Mouse (Mus musculus) right cerebral cortex, postnatal 14 days (tissue): Measurements from ENCODE around the gene Abcb1a.

Experiments
- DNase-seq: peaks from one replicate; pipeline ENCODE4 v3.0.0; 2022

Abcb1a gene

DNA sequence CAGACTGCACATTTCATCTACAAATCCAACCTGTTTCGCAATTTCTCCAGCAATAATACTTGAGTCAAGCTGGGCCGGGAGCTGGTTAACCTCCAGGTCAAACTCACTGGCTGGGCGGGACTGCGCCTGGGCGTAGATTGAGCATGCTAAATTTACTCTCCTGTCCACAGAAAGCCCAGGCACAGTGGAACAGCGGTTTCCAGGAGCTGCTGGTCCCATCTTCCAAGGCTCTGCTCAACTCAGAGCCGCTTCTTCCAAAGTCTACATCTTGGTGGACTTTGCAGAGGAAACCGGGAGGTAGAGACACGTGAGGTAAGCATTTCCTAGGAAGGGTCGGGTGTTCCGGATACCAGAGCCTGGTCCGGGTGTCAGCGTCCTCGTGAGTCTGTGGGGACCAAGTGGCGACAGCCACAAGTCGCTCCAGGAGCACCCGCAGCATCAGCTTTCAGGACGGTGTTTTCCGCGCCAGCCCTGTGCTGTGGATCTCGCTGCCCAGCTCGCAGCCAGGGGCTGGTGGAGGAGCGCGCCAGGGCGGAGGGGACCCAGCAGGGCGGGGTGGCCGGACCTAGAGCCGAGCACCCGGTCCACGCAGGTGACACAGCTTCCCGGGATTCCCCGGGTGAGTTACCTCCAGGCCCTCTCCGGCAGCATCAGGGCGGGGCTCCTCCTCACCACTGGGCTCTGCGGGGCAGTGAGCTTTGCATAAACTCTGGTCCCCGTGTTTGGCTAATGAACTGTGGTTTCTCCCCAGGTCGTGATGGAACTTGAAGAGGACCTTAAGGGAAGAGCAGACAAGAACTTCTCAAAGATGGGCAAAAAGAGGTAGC, at the start of gene Abcb1a:
Gene Abcb1a (plus strand): TSS at position 167 of the 827 bp plus-strand sequence.
- peak; percentile 24 for DNase-seq

GRCm38 (mm10) chr5:8622071-8622595, 37.7 kb upstream of the Abcb1a start:
- DNase-seq, result peak; percentile 61

- peak; percentile 93 for DNase-seq
Observed at GRCm38 (mm10) chr5:8622596-8623231, 37.2 kb upstream of the Abcb1a start, which contains the start of gene Rundc3b. Rundc3b (minus strand) TSS chr5:8622952.

DNA sequence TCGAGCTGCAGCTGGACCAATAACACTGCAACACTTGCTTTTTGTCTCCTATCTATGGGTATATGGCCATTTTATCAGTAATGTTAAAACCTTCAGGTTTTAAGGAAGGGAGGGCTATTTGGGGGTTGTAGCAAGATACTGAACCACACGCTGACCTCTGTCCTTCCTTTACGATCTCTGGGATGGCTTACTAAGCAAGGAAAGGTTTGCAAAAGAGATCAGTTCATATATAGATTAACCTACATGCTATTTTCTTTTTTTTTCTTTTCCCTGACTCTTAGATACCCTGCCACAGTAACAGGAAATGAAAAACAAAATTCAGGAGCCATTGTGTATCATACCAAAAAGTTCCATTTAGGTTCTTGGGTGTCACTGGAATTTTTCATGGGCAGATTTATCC, 27.0 kb upstream of the Abcb1a start:
- no peak for DNase-seq

- DNase-seq, result no peak
Observed at GRCm38 (mm10) chr5:8634489-8634975, 25.3 kb upstream of the Abcb1a start.

DNA sequence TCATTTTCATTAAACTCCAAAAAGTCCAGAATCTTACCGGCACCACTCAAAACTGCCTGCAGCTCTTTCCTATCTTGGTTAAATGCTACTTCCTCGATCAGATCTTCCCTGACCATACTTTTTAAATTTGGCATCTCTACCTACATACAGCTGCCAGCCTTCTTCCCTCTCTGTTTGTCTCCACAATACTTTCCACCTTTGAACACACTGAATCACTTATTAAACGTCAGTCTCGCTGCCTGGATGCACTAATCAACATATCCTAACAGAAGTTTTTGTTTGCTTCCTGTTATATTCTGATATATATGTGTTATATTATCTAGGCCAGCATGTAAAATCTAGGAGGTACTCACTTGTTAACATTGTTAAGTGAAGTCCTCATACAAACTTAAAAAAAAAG, 11.6 kb upstream of the Abcb1a start:
- DNase-seq, result no peak

DNA sequence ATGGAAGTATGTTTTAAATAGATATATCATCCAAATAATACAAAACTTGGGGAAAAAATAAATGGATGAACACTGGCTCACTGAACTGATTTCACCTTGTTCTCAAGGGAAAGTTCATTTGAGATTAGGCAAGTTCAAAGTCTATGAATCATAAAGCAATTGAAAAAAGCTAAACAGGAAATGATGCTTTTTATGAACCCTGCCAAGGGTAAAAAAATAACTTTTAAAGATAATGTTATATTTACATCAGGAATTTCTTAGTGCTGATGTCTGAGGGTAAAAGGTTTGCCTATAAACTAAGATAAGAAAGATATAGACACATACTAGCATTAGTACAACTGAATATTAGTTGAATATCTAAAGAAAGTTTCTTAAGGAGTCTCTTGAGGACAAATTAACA, 11.1 kb upstream of the Abcb1a start:
- DNase-seq, result no peak

DNA sequence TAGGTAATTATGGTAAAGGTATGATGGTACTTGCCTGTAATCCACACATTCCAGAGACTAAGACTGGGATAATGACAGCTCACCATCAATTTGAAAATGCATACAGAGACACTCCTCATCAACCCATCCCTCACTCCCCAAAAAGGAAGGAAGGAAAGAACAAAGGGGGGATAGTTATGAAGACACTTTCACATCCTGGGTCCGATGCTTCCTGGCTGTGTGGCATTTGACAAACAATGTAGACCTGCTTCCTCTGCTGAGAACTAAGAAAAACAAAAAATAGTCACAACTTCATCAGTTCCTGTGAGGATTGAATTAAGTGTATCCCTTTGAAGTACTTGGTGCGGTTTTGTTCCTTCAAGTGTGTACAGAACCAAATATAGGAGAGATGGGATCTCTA, 7.8 kb upstream of the Abcb1a start:
- DNase-seq, result no peak

DNA sequence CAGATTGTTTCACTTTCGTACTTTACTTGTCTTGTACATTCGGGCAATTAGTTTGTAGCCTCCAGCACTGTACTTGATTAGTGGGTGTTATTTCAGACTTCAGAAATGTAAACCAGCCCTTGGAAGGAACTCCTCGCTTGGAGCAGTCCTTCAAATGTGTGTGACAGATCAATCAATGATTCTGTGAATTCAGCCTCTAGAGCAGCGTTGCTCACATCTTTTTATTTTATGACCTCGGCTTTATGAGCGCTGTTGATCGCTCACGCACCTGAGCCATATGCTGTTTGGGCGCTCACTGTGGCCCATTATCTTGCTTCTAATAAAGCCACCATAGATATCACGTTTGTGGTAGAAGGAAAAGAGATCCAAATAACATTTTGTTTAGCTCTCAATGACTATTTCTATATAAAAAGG, 868 bp downstream of the Abcb1a start:
- DNase-seq, result no peak

GRCm38 (mm10) chr5:8664678-8665077, 4.8 kb downstream of the Abcb1a start:
- no peak for DNase-seq

GRCm38 (mm10) chr5:8667758-8668474, 8.0 kb downstream of the Abcb1a start:
- no peak for DNase-seq

- no peak for DNase-seq
Observed at GRCm38 (mm10) chr5:8669606-8670005, 9.7 kb downstream of the Abcb1a start.

DNA sequence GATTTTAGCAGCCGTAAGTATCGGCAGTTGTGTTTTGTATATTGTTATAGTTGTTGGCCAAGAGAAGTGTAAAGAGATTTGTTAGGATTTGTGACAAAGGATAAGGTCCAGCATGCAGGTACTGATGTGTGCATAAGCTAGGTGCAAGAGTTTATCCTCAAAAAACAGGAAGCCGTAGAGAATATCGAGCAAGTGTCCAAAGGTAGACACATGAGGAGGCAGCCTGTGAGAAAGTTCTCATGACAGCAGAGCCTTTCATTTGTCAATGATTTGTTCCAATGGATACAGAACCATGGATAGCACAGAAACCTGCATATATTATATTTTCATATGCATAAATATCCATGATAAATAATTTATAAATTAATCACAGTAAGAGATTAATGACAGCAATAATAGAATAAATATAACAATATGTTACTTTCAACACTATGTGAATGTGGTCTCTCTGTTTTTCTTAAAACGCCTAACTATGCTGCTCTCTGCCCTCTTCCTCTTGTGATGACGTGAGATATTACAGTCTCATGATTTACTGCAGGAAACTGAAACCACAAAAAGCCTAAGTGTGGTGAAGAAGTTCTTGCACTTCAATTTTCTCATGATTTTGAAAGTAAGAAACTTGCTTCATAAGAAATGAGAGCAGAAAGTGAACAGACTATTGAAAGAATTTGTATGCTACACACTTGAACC, 15.5 kb downstream of the Abcb1a start:
- DNase-seq, result no peak

GRCm38 (mm10) chr5:8675952-8676262, 16.0 kb downstream of the Abcb1a start:
- DNase-seq, result no peak

- DNase-seq, result no peak
Observed at GRCm38 (mm10) chr5:8681166-8681565, 21.3 kb downstream of the Abcb1a start.

- no peak for DNase-seq
Observed at GRCm38 (mm10) chr5:8683686-8684085, 23.8 kb downstream of the Abcb1a start.

DNA sequence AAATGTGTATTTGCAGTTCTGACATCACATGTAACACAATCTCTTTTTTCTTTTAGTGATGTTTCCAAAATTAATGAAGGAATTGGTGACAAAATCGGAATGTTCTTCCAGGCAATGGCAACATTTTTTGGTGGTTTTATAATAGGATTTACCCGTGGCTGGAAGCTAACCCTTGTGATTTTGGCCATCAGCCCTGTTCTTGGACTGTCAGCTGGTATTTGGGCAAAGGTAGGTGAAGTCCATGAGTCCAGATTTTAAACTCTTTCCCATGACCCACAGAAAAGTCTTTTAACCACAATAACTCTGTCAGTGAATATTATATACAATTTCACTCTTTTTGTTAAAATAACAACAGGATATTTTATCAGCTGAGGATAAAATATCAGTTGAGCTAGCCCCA, 26.2 kb downstream of the Abcb1a start:
- no peak for DNase-seq

DNA sequence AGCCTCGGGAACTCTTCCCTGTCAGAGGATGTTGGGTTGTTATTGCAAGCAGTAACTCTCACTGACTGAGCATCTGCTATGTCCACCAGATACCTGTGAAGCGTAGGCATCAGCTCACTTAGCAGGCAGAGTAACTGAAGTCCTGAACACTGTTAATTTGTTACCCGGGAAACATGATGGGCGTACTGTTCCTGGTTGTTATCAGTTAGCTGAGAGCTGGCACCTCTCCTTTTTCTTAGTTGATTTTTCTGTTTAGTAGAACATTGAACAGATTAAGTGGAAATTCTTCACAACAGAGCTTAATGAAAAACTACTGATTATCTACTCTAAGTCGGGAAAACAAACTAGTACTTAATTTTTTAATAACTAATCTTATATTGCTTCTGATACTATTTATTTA, 27.7 kb downstream of the Abcb1a start:
- no peak for DNase-seq

DNA sequence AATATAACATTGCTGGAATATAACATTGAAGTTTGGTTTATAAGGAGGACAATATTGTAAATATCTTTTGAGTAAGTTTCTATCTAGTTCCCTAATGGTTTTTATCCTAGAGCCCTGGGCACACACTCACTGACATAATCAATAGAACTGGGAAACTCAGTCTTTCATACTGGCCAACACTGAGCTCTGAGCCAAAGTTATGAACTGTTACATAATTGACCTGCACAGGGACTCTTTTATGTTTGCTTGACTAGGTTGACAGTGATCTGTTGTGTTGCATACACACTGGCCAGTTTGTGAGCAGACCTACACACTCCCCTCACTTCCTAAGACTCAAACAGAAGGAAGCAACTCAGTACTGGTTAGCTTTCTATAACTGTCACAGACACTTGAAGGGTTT, 56.2 kb downstream of the Abcb1a start:
- DNase-seq, result no peak

DNA sequence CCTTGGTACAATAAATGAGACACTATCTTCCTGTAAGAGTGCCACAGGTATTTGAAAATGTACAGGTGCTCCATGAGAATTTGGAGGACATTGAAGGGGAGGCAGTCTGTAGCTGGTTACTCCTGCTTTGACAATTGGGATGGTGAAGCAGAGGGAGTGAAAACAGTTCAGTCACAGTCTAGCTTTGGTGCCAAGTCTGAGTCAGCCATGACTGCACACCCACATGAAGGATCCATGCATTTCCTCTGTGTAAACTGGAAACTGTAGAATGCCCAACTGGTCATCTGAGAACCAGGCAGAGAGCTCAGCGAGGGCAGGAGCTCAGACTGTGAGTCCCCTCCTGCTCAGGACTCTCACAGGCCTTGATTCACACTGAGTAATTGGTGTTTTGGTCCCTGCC, 59.7 kb downstream of the Abcb1a start:
- no peak for DNase-seq

DNA sequence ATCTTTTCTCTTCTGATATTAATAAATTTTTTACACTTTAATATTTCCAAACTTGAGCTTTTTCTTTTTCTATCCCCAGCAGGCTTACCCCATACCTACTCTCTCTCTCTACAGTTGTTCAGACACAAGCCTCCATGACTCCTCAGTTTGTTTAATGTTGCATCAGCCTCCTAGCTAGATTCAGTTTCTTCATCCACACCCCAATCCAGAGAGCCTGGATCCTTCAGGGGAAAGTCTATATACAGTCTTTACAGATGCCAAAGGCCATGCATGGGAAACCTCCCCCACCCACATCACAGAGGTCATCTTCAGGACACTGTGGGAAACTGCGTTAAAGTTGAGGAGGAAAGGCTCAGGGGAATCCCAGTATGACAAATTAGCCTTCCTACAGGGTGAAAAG, 62.3 kb downstream of the Abcb1a start:
- DNase-seq, result no peak

DNA sequence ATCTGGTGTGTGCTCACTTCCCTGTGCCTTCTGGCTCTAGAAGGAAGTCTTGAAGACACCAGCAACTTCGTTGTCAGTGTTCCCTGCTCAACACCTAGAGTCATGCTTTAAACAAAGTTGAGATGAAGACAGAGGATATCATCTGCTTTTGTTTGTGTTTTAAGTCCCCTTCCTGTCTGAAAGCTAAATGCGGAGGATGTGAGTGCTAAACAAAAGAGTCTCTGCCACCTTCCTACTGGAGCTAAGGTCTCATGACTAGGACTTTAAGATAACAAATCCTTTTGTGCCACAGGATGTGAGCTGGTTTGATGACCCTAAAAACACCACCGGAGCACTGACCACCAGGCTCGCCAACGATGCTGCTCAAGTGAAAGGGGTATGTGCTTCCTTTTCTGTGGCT, 63.0 kb downstream of the Abcb1a start:
- no peak for DNase-seq

- no peak for DNase-seq
Observed at GRCm38 (mm10) chr5:8727760-8728159, 67.9 kb downstream of the Abcb1a start.
